Mouse (Mus musculus) c-Kit-negative CD71-positive TER-119-positive erythroid progenitor cells, embryonic 14.5 days (primary cell): ENCODE results near the gene Ap4s1.
"Not testable (repeated sequence)": the region's sequence is repeated elsewhere in the genome, so short reads cannot be mapped to it uniquely, and the experiment has no call there.

ENCODE experiments used
- DNase-seq: peaks from one replicate; pipeline ENCODE4 v3.0.0-alpha.2; 2013; ENCODE audit warnings: low read depth, low spot score

Ap4s1 gene

GRCm38 (mm10) chr12:51690893-51691844 is at the start of gene Ap4s1:
Gene Ap4s1, plus strand, starts transcription at chr12:51691033.
- DNase-seq = peak; percentile 68

GRCm38 (mm10) chr12:51641871-51642270 is 49.0 kb upstream of the Ap4s1 start:
- DNase-seq = peak; percentile 41

DNA sequence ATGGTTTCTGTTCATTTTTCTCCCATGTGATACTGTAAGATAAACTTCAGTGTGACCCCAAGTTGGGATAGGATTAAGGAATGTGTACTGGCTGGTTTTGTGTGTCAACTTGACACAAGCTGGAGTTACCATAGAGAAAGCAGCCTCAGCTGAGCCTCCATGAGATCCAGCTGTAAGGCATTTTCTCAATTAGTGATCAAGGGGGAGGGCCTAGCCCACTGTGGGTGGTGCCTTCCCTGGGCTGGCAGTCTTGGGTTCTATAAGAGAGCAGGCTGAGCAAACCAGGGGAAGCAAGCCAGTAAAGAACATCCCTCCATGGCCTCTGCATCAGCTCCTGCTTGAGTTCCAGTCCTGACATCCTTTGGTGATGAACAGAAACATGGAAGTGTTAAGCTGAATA is 41.4 kb upstream of the Ap4s1 start:
- not testable (repeated sequence) for DNase-seq

- no peak for DNase-seq
Observed at GRCm38 (mm10) chr12:51655944-51656465, 34.8 kb upstream of the Ap4s1 start.

DNA sequence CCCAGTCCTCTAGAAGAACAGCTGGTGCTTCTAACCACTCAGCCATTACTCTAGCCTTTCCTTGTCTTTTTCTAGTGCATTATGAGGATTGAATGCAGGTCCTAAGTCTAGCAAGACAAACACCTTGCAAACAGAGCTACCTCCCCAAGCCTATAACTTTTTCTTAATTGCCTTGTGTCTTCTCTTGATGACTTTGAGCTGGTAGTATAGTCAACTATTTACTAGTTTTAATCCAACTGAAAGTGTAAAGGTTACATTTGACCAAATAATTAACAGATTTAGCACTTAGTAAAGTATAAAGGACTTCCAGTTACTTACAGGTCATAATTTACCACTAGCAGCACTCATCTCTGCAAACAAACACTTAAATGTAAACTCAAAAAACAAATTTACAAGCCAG is 27.8 kb upstream of the Ap4s1 start:
- DNase-seq = no peak

- DNase-seq = no peak
Observed at GRCm38 (mm10) chr12:51663908-51664307, 26.9 kb upstream of the Ap4s1 start.

DNA sequence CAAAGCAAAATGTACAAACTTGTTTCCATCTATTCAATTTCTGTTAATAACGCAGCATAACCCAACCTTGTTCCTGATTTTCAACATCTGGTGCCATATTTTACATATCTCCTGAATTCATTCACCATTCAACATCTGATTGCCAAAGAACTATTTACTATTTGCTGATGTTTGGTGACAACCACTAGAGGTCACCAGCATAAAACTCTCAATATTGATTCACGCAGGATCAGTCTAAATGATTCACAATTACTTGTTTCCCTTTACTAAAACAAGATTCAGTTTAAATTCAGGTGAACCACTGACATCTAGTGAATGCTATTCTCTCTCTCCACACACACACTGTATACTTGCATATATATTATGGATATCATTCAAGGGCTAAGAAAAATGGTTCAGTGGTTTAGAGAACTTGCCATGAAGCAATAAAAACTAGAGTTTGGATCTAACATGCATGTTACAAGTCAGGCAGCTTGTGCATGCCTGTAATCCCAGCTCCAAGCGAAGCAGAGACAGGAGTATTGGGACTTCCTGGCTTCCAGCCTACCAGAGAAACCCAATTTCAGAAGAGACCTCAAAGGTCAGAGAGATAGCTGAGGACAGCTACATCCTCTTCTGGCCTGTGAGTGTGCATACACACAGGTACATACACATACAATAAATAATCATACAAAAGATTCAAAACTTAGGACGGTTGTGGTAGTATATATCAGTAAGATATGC is 24.0 kb upstream of the Ap4s1 start:
- no peak for DNase-seq

- DNase-seq = no peak
Observed at GRCm38 (mm10) chr12:51671231-51671891, 19.5 kb upstream of the Ap4s1 start.

DNA sequence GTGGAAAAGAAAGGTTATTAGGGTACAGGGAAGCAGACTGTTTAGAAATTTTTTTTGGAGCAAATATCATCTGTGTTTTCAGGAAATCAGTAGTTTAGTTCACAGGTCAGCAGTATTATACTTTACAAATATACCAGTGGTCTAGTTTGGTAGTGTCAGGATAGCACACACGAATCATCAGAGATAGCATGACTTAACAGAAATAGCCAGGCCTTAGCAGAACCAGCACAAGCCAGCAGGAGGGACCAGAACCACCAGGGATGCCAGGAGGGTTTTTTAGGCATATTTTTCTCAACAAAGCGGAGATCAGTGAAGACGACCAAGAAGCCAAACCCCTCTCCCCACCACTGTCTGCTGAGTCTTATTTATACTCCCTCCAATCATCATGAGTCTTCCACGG is 17.6 kb upstream of the Ap4s1 start:
- no peak for DNase-seq

DNA sequence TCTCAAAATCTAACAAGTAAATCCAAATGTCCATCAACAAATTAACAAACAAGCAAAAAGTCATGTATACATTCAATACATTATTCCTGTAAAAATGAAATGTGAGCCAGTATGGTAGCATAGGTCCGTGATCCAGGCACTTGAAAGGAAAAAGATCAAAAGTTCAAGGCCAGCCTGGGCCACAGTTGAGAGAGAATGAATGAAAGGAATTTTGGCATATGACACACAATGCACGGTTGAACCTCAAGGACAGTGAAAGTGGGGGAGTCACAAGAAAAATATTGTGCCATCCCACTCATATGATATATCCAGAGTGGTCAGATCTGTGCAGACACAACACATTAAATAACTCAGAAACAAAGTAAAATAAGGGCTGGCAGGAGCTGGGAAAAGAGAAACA is 14.4 kb upstream of the Ap4s1 start:
- no peak for DNase-seq

GRCm38 (mm10) chr12:51678844-51679243 is 12.0 kb upstream of the Ap4s1 start:
- no peak for DNase-seq

GRCm38 (mm10) chr12:51688546-51688945 is 2.3 kb upstream of the Ap4s1 start:
- no peak for DNase-seq

DNA sequence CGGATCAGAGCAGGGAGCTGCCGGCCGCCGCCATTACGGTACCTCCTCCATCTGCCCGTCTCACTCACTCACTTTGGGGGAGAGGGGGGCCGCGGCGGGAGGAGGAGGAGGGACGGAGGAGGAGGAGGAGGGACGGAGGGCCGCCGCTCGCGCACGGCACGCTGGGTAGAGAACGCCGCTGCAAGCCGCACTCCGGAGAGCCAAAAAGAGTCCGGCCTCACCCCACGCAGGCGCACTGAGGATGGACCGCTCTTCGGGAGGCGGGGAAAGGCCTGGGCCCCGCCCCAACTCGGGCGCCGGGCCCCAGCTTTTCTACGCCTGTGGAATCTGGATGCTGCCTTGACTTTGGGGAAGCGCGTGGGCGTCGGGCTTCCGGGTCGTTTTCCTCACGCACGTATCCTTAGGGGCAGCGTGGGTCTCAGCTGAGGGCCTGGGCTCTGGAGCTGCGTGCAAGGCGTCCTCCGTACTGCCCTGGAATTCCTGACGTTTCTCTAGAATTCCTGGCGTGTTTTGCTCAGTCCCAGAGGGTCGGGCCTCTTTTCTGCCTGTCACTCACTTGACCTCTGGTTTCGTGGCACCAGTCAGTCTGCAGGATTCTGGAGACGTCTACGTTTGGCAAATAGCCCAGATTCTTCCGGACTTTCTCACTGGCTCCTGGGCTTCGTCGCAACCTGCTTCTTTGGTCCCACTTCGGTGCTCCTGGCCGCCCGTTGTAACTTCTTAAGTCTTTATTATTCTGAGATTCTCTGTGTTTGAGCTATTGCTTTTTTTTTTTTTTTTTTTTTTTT is 1.2 kb downstream of the Ap4s1 start, which contains the start of gene Strn3:
Strn3 (minus strand) TSS at position 53 of the 788 bp plus-strand sequence.
- peak; percentile 93 for DNase-seq

DNA sequence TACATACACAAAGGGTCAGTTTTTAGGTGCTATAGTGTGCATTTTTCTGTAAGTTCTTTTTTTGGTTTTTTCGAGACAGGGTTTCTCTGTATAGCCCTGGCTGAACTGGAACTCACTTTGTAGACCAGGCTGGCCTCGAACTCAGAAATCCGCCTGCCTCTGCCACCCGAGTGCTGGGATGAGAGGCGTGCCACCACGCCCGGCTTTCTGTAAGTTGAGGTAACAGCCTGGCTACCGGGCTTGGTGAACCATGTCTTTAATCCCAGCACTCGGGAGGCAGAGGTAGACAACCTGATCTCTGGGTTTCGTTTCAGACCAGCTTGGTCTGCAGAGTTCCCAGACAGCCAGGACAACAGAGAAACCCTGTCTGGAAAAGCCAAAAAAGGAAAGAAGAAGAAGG is 2.0 kb downstream of the Ap4s1 start:
- not testable (repeated sequence) for DNase-seq

DNA sequence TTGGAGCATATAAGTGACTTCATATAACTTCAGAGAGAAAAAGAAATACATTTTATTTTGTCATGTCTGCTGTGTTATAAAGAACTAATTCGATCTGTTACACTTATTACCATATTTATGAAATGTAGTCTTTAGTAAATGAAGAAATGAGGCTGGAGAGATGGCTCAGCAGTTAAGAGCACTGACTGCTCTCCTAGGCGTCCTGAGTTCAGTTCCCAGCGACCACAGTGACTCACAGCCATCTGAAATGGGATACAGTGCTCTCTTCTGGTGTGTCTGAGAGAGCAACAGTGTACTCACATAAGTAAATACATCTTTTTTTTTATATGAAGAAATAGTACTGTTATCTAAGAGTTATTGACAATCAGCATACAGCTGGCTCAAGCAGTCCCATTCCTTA is 2.6 kb downstream of the Ap4s1 start:
- DNase-seq = no peak

GRCm38 (mm10) chr12:51694096-51694495 is 3.3 kb downstream of the Ap4s1 start:
- no peak for DNase-seq

DNA sequence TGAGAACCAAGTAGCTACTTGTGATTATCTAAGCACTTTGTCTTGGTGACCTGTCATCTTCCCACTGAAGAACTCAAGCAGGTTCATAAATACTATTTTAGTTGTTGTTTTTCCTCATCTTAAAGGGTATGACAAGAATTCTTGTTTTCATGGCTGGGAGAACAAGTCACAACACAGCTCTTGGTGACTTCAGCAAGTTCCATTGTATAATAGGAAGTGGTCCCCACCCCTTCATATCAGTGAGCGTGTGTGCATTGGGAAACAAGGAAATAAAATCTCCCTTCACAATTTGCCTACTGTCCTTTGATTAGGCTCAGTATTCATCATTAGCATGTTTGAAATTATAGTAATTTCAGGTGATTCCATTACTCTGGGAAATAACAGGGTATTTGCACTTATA is 4.1 kb downstream of the Ap4s1 start:
- no peak for DNase-seq

DNA sequence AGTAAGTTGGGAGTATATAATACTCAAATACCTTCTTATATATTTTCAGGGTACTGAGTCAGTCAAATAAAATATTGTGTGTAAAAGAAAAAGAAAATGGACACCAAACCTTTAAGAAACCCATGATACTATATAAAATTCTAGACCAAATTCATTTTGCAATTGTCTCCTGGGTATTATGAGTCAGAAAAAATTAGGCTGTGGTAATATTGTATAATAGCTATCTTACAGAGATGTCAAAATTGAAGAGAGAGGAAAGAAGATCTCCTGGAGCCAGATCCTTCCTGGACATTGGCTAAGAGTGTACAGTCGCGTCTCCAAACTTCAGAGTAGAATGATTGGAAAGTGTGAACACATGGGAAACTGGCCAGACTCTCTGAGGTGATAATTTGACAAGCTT is 5.3 kb downstream of the Ap4s1 start:
- DNase-seq = no peak

DNA sequence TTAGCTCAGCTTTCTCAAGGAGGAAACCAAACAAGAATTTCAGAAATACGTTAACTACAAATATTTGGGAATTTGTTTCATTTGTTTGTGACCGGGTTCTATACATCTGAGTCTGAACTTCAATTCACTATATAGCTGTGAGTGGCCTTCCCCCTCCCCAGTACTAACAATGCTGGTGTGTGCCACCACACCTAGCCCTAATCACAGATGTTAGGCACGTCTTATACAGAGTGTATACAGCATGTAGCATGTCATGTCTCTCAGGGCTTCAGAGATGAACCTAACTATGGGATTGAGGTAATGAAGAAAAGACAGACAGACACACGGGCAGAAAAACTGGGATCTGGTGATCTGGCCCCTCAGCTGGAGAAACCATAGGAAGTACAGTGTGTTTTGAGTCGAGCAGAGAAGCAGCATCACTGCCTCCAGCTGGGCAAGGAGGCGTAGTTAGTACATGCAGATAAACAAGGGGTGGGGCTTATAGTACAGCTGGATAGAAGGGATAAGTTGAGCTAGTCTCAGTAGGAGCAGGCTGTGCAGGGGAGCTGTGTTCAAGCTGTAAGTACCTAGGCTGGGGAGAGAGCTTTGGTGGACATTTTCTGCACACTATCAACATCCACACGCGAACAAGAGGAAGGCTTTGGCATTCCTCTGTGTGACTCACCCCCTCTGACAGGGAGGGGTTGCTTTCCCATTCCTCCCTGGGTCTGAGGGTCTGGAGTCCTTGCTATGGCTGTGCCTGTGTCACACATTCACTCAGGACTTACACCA is 9.0 kb downstream of the Ap4s1 start:
- peak; percentile 83 for DNase-seq

DNA sequence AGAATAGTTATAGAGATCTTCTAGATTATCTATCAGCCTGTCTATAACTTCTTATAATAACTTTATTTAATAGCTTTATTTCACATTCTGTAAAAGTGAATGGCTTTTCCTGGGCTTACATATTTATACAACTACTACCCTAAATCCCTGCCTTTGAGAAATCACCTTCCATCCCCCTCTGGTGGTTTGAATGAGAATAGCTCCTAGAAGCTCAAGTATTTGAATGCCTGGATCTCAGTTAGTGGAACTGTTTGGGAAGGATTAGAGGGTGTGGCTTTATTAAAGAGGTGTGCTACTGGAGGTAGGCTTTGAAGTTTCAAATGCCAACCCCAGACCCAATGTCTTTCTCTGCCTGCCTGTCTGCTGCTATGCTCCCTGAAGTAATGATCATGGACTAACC is 10.9 kb downstream of the Ap4s1 start:
- DNase-seq = no peak
